Mouse (Mus musculus) kidney, embryonic 14.5 days (tissue): Measurements from ENCODE around the gene Rims4. TPM values are rescaled to one million over a fixed set of nuclear protein-coding genes. Genes with fewer than 3 reads are reported as not detected.

ENCODE experiments used
- ATAC-seq: fragments of 200-750 bp; cut with Nextera tagmentation; 2 replicates; pipeline ENCODE4 v1.8.0; 2017; ENCODE audit warnings: moderate number of reproducible peaks, mild to moderate bottlenecking, moderate TSS enrichment, moderate library complexity; ENCODE audit not compliant: low FRiP score, low TSS enrichment
- H3K27ac ChIP-seq: fragments of 300-500 bp; sonication (generic); 2 replicates; pipeline ENCODE4 v1.5.1; 2014; ENCODE audit warnings: low read depth, mild to moderate bottlenecking, low read length, moderate library complexity, mixed read lengths
- H3K27me3 ChIP-seq: fragments of 300-500 bp; sonication (generic); 2 replicates; pipeline ENCODE4 v1.6.1; 2014; ENCODE audit warnings: mild to moderate bottlenecking, low read length; ENCODE audit not compliant: control insufficient read depth, insufficient read depth
- H3K36me3 ChIP-seq: fragments of 300-500 bp; sonication (generic); 2 replicates; pipeline ENCODE4 v1.6.1; 2014; ENCODE audit warnings: low read length, mixed read lengths; ENCODE audit not compliant: control insufficient read depth, insufficient read depth
- H3K4me1 ChIP-seq: fragments of 300-500 bp; sonication (generic); 2 replicates; pipeline ENCODE4 v1.6.1; 2014; ENCODE audit warnings: low read length, mixed read lengths; ENCODE audit not compliant: control insufficient read depth, insufficient read depth
- H3K4me2 ChIP-seq: fragments of 300-500 bp; sonication (generic); replicated peaks from 2 replicates; pipeline ENCODE4 v1.6.1; 2014; ENCODE audit warnings: low read depth, mild to moderate bottlenecking, low read length
- H3K4me3 ChIP-seq: fragments of 300-500 bp; sonication (generic); 2 replicates; pipeline ENCODE4 v1.5.1; 2014; ENCODE audit warnings: mild to moderate bottlenecking, low read length
- H3K9ac ChIP-seq: fragments of 300-500 bp; sonication (generic); 2 replicates; pipeline ENCODE4 v1.6.1; 2014; ENCODE audit warnings: low read depth, mild to moderate bottlenecking, low read length, moderate library complexity
- H3K9me3 ChIP-seq: fragments of 300-500 bp; sonication (generic); 2 replicates; pipeline ENCODE4 v1.6.1; 2016; ENCODE audit warnings: low read length; ENCODE audit not compliant: control insufficient read depth
- WGBS: fragments of 180-500 bp; shearing (Covaris S2); extraction: QIAGEN DNeasy Blood & Tissue Kit; methylation state at CpG from one replicate; pipeline ENCODE4 v1.1.7; 2014; 5-methylcytosine and 5-hydroxymethylcytosine counted together
- polyA plus RNA-seq: library from polyadenylated mRNA; unstranded; fragments of >200 nt; fragmentation: Nextera tagmentation; extraction: Ambion mirVana; gene quantifications from 2 replicates; pipeline ENCODE4 v1.2.1, GENCODE M21; 2014

Gene Rims4
- polyA plus RNA-seq, 1 experiment from 2014 or later, result 0.70 TPM

GRCm38 (mm10) chr2:163915294-163915791, 3.1 kb downstream of the Rims4 start:
- Histone ChIP-seq H3K9ac (no peak overlapping the region), H3K27me3 (peaks cover 60% of the 10 kb centered on the region), H3K4me3 (no peak overlapping the region), H3K27ac (no peak overlapping the region), H3K4me2 (no peak overlapping the region), H3K4me1 (0 out of 2 replicates have a peak, but pooled peaks cover 4% of the 10 kb centered on the region), H3K9me3 (no peaks in the 10 kb centered on the region), H3K36me3 (no peaks in the 10 kb centered on the region)
- WGBS, result 58% methylated on average over 9 of the region's 9 CpGs
- no peak for ATAC-seq

- WGBS, result 6% methylated on average over 10 of the region's 10 CpGs
- Histone ChIP-seq H3K4me3 (no peak overlapping the region), H3K9me3 (no peaks in the 10 kb centered on the region), H3K4me2 (no peak overlapping the region), H3K9ac (no peak overlapping the region), H3K27ac (no peak overlapping the region), H3K36me3 (no peaks in the 10 kb centered on the region), H3K4me1 (0 out of 2 replicates have a peak, but pooled peaks cover 4% of the 10 kb centered on the region), H3K27me3 (peaks cover 47% of the 10 kb centered on the region)
- no peak for ATAC-seq
These were observed 4.4 kb downstream of the Rims4 start for GRCm38 (mm10) chr2:163914107-163914506.

- no peak overlapping the region for H3K9ac ChIP-seq
- 0 out of 2 replicates have a peak, but pooled peaks cover 4% of the 10 kb centered on the region for H3K4me1 ChIP-seq
- peaks cover 43% of the 10 kb centered on the region for H3K27me3 ChIP-seq
- 22% methylated on average over 7 of the region's 7 CpGs for WGBS
- no peaks in the 10 kb centered on the region for H3K36me3 ChIP-seq
- H3K27ac ChIP-seq, result no peak overlapping the region
- H3K9me3 ChIP-seq, result no peaks in the 10 kb centered on the region
- no peak overlapping the region for H3K4me2 ChIP-seq
- no peak overlapping the region for H3K4me3 ChIP-seq
- no peak for ATAC-seq
These were observed 4.8 kb downstream of the Rims4 start for GRCm38 (mm10) chr2:163913704-163914103.

GRCm38 (mm10) chr2:163911826-163912444, 6.5 kb downstream of the Rims4 start:
- H3K27ac ChIP-seq, result no peak overlapping the region
- 66% methylated on average over 14 of the region's 14 CpGs for WGBS
- no peak overlapping the region for H3K9ac ChIP-seq
- no peaks in the 10 kb centered on the region for H3K36me3 ChIP-seq
- H3K4me2 ChIP-seq, result no peak overlapping the region
- no peaks in the 10 kb centered on the region for H3K9me3 ChIP-seq
- H3K4me1 ChIP-seq, result no peaks in the 10 kb centered on the region
- no peak overlapping the region for H3K4me3 ChIP-seq
- peaks cover 28% of the 10 kb centered on the region for H3K27me3 ChIP-seq
- no peak; the same call in 1 of the 2 replicates for ATAC-seq

- no peak overlapping the region for H3K4me2 ChIP-seq
- H3K4me1 ChIP-seq, result no peaks in the 10 kb centered on the region
- H3K36me3 ChIP-seq, result no peaks in the 10 kb centered on the region
- H3K9me3 ChIP-seq, result no peaks in the 10 kb centered on the region
- WGBS, result 88% methylated on average over 7 of the region's 7 CpGs
- no peak overlapping the region for H3K27ac ChIP-seq
- H3K9ac ChIP-seq, result no peak overlapping the region
- ATAC-seq, result no peak
- no peak overlapping the region for H3K4me3 ChIP-seq
- H3K27me3 ChIP-seq, result peaks cover 8% of the 10 kb centered on the region; the same call in 1 of the 2 replicates
These were observed 8.9 kb downstream of the Rims4 start for GRCm38 (mm10) chr2:163909604-163910003.

- WGBS, result 47% methylated on average over 5 of the region's 5 CpGs
- Histone ChIP-seq H3K9ac (no peak overlapping the region), H3K4me3 (no peak overlapping the region), H3K36me3 (no peaks in the 10 kb centered on the region), H3K27ac (no peak overlapping the region), H3K4me2 (no peak overlapping the region), H3K27me3 (no peaks in the 10 kb centered on the region; the same call in 1 of the 2 replicates), H3K9me3 (no peaks in the 10 kb centered on the region), H3K4me1 (no peaks in the 10 kb centered on the region)
- no peak for ATAC-seq
These were observed 11.4 kb downstream of the Rims4 start for GRCm38 (mm10) chr2:163907131-163907530.

- Histone ChIP-seq H3K27ac (no peak overlapping the region), H3K9me3 (no peaks in the 10 kb centered on the region), H3K4me3 (no peak overlapping the region), H3K36me3 (no peaks in the 10 kb centered on the region), H3K4me1 (0 out of 2 replicates have a peak, but pooled peaks cover 2% of the 10 kb centered on the region), H3K9ac (no peak overlapping the region), H3K4me2 (no peak overlapping the region), H3K27me3 (no peaks in the 10 kb centered on the region; the same call in 1 of the 2 replicates)
- 69% methylated on average over 4 of the region's 4 CpGs for WGBS
- ATAC-seq, result no peak
These were observed 14.2 kb downstream of the Rims4 start for GRCm38 (mm10) chr2:163904323-163904722.

GRCm38 (mm10) chr2:163903461-163903860, 15.0 kb downstream of the Rims4 start:
- no peak overlapping the region for H3K27ac ChIP-seq
- H3K4me1 ChIP-seq, result 0 out of 2 replicates have a peak, but pooled peaks cover 2% of the 10 kb centered on the region
- no peak for ATAC-seq
- no peak overlapping the region for H3K9ac ChIP-seq
- no peaks in the 10 kb centered on the region; the same call in 1 of the 2 replicates for H3K27me3 ChIP-seq
- H3K36me3 ChIP-seq, result no peaks in the 10 kb centered on the region
- H3K4me2 ChIP-seq, result no peak overlapping the region
- no peak overlapping the region for H3K4me3 ChIP-seq
- 77% methylated on average over 11 of the region's 11 CpGs for WGBS
- H3K9me3 ChIP-seq, result no peaks in the 10 kb centered on the region

GRCm38 (mm10) chr2:163902448-163902847, 16.0 kb downstream of the Rims4 start:
- no peak for ATAC-seq
- no peaks in the 10 kb centered on the region for H3K36me3 ChIP-seq
- H3K27me3 ChIP-seq, result no peaks in the 10 kb centered on the region; the same call in 1 of the 2 replicates
- H3K4me1 ChIP-seq, result 0 out of 2 replicates have a peak, but pooled peaks cover 2% of the 10 kb centered on the region
- H3K4me2 ChIP-seq, result no peak overlapping the region
- H3K27ac ChIP-seq, result no peak overlapping the region
- no peaks in the 10 kb centered on the region for H3K9me3 ChIP-seq
- no peak overlapping the region for H3K9ac ChIP-seq
- 76% methylated on average over 4 of the region's 4 CpGs for WGBS
- H3K4me3 ChIP-seq, result no peak overlapping the region
